Mouse (Mus musculus) common myeloid progenitor, adult 5-6 weeks (primary cell): Measurements from ENCODE around the gene Scn2b. TPM values are rescaled to one million over a fixed set of nuclear protein-coding genes. Genes with fewer than 3 reads are reported as not detected.

ENCODE experiments used
- ATAC-seq: replicated peaks from 2 replicates; pipeline ENCODE4 v1.8.0; 2016; ENCODE audit warnings: low read depth, mild to moderate bottlenecking, moderate TSS enrichment, inconsistent platforms; ENCODE audit not compliant: poor library complexity, severe bottlenecking
- total RNA-seq: library from RNA; stranded (forward); fragments of 200-1000, 187-1606 nt; gene quantifications from 2 replicates; pipeline ENCODE4 v1.2.3, GENCODE M21; 2017

Scn2b gene
- total RNA-seq, 1 experiment from 2014 or later, result not detected

- no peak for ATAC-seq
Observed at GRCm38 (mm10) chr9:45119316-45119953, 1.9 kb downstream of the Scn2b start.

GRCm38 (mm10) chr9:45119954-45120530 lies 2.5 kb downstream of the Scn2b start:
- no peak for ATAC-seq

DNA sequence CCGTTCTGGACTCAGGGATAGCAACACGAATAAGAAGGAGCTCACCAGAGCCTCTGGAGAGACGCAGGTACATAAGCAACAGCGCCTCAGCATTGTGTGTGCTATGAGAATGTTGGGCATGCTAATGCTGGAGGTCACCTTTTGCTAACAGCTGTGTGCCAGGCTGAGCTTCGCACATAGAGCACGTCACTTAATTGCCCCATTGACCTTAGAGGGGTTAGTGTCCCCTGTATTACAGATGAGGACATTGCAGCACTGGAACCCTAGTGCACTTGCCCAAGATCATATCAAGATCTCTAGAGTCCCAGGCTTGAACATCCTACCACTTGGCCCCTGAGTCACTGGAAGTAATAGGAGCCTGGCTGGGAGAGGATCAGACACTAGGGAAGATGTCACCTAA lies 3.0 kb downstream of the Scn2b start:
- no peak for ATAC-seq

GRCm38 (mm10) chr9:45121001-45121400 lies 3.4 kb downstream of the Scn2b start:
- no peak for ATAC-seq

- peak; percentile 71 for ATAC-seq
Observed at GRCm38 (mm10) chr9:45121769-45122168, 4.2 kb downstream of the Scn2b start.

- ATAC-seq, result 0 out of 2 replicates have a peak, but pooled peaks have one; percentile 22
Observed at GRCm38 (mm10) chr9:45122209-45122761, 4.7 kb downstream of the Scn2b start.

DNA sequence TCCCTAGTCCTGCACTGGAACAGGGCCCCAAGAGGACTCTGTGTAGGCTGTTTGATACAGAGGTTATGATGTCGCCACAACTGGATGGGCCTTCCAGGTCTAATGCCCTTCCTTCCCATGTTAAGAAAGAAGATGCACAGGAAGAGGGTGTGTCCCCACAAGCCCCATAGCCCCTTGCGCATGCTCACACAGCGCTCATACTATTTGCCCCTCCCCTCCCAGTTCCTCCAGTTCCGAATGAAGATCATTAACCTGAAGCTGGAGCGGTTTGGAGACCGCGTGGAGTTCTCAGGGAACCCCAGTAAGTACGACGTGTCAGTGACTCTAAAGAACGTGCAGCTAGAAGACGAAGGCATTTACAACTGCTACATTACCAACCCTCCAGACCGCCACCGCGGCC lies 7.6 kb downstream of the Scn2b start:
- no peak for ATAC-seq

DNA sequence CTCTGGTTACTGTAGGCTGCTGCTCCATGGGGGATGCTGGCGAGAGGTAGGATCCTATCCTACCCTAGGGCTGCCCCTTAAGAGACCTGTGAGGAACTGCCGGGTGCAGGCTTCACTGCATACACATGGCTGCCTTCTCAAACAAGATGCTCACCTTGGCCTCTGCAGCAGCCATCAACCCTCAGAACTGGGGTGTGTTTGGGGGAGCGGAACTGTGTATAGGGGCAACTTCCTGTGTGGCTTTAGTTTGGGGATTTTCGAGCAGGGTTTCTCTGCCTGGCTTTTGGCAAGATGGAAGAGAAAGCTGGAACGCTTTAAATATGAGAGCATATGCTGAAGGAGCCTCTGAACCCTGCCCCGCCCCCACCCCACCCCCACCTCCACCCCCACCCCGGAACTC lies 9.4 kb downstream of the Scn2b start:
- no peak for ATAC-seq

DNA sequence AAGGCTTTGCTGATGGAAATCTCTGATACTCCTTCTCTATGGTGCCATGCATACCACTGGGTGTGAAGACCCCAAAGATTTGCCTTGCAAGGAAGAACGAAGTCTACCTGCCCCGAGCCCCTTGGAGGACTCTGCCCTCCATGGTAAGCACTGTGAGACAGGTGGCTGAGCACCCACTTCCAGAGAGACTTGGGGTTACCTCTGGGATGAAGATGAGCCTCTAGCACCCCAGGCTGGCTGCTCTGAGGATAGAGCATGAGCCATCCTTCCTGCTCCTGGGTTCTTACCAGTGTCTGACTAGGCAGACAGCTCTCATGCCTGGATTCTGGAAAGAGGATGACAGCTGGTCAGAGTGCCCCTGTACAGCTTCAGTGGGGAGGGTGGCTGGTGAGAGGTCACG lies 12.5 kb downstream of the Scn2b start:
- ATAC-seq, result no peak

DNA sequence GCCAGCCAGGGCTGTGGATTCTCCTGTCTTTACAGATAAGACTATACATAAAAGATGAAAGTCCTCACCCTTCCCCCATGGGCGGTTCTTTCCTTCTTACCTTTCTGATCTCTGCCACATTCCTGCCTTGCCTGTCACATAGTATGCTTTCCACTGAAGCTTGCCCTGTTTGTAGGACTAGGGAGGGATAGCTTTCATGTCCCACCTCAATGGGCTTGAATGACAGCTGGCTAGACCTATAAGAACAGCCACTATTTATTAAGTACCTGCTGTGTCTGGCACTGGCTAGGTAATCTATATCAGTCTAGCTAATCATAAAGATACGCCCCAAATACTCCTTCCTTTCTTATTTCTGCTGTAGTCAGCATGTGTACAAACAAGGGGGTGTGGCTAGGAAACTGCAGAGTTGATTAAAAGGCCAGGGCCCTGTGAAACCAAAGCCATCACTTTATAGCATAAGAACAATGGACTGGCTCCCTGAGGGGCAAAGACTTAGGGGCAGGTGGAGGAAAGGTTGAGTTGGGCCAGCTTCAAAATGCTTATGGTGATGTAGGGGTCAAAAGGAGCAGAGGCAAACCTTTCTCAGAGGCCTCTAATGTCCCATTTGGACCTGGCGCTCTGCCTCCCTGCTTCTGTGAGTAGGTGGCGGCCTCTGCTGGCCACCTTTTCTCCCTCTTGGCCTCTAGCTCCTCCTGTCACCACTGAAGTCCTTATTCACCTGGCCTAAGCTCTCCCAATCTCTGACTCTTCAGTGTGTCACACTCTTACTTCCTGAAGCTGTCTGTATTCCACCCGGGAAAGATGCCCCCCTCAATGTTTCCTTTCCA lies 16.1 kb downstream of the Scn2b start:
- ATAC-seq, result peak; percentile 59

- no peak for ATAC-seq
Observed at GRCm38 (mm10) chr9:45136442-45137169, 19.0 kb downstream of the Scn2b start.

GRCm38 (mm10) chr9:45138191-45139032 lies 20.8 kb downstream of the Scn2b start, which contains the start of gene Scn4b:
Gene Scn4b, plus strand, starts transcription at chr9:45138395.
- ATAC-seq, result peak; percentile 55

GRCm38 (mm10) chr9:45139082-45139481 lies 21.5 kb downstream of the Scn2b start:
- ATAC-seq, result no peak

GRCm38 (mm10) chr9:45140945-45141344 lies 23.4 kb downstream of the Scn2b start:
- ATAC-seq, result no peak

DNA sequence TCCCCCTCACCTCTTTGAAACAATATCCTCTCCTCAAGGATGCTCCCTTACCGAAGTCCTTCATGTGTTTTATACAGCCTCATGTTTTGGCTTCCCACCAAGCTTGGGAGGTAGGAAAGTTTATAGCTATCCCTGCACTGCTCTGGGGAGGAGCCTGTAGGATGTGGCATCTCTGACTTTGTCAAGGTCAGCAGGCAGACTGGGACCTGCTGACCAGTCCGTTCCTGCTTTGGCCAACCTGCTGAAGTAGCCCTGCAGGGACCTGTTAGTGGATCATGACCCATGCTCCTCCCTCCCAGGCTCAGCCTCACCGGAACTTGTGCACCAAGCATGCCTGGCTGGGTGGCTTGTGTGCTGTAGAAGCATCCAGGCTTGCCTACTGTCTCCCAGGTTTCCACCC lies 25.1 kb downstream of the Scn2b start:
- no peak for ATAC-seq

DNA sequence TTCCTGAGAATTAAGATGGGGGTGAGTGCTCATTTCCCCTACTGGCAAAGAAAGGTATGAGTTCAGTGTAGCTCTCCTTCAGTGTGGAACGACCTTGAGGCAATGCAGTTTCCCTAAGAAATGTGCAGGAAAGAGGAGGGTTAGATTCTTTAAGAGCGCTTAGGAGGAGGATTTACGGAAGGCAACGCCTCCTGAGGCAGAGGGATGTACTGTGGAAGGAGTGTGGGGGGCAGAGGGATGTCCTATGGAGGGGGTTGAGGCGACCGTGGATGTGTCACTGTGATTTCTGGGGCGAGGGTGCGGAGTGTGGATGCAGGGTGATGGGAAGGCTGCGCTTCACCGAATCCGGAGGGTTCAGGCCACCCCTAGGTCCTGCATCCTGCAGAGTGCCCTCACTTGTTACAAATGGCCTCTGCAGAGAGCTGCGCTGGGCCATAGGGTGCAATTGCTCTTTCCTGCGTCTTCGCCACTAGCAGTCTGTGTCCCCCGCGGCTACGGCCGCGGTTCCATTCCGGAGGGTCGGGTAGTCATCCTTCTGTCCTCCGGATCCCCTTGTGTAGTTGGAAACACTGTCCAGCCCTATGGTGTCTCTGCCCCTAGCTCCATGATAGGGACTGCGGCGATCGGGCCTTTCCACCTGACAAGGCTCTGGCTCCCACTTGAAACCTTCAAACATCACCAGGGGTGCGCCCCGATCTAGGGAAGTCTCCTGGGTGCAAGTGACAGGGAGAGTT lies 28.1 kb downstream of the Scn2b start:
- peak; percentile 20; the same call in 1 of the 2 replicates for ATAC-seq

DNA sequence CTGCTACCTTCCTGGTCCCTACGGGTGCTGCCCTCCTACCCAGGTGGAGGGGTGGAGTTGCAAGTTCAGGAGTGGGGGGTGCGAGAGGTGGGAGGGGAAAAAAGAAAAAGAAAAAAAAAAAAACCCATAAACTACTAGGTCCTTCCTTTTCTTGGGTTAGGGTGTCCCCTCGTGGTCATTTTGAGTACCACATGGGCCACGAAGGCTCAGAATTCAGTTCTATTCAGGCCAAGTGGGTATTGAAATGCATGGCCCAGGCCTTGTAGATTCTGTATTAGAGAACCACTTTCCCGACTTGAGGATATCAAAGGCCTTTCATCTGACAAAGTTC lies 28.6 kb downstream of the Scn2b start:
- ATAC-seq, result peak; percentile 76

DNA sequence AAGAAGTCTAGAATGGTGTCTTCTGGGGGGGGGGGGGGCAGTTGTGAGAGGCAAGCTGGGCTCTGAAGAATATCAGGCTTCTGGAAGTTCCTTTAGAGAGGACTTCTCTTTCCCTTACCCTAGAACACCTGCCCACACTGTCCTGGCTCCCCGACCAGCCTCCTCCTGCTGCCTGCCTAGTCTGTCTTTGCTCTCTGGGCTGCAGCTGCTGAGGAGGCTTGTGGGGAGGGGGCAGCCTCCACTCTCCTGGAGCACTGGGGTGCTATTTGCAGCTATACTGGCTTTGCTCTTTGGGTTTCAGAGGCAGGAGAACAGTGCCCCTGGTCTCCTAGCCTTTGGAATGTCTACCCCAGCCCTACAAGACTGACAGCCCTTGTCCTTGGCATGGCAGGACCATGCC lies 33.4 kb downstream of the Scn2b start:
- ATAC-seq, result no peak

- no peak for ATAC-seq
Observed at GRCm38 (mm10) chr9:45153361-45153760, 35.8 kb downstream of the Scn2b start.
